Mouse (Mus musculus): Measurements from ENCODE around the gene Fibcd1. TPM values are rescaled to one million over a fixed set of nuclear protein-coding genes. Genes with fewer than 3 reads are reported as not detected.
A peak's percentile ranks its signal among the peaks of the same experiment; 100 is the strongest.

The Fibcd1 gene
- total RNA-seq, 2 experiments from 2014 or later, result 0.05 TPM; not detected in 1

DNA sequence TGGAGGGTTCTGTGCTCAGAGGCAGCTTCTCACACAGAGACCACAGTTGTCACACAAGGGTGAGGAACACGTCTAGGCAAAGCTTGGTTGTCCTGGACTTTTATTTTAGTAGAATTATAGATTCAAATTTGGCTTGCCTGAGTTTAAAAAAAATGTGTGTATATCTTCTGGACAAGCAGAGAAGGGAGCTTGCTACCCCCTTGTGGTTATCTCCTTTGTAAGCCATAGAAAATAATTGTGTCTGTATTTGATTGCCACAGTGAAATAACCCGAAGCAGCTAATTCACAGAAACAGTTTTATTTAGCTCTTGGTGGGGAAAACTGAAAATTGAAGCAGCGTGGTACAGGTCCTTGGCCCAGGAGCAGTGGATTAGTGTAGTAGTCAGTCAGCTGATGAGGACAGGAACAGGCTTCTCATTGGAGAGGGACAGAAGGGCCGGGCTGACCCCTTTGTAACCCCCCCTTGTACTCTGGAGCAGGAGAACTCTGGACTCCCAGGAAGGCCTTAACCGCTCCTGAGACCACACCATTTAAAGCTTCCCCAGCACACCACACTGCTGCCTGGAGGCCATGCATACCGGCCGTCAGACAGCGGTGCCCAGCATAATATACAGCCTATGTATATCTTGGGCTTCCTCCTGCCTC lies 62.7 kb downstream of the Fibcd1 start:
- no peak for DNase-seq
- intact Hi-C loops (cut with DNase I), result no loop called here

DNA sequence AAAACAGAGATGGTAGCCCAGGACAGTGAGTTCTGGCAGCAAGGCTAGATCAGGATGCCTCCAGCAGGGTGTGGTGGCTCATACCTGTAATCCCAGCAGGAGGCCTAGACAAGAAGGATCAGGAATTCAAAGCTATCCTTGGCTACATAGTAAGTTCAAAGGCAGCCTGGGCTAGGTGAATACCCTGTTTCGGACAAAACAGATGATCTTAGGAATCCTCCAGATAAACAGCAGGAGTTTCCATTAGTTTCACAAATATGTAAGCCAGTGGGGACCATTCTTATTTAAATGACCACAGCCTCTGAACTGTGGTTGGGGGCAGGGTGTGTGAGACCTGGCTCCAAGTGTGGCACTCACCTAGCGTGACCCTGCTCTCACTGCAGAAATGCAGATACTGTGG lies 66.5 kb downstream of the Fibcd1 start:
- DNase-seq, result no peak
- intact Hi-C loops (cut with DNase I), result no loop called here

DNA sequence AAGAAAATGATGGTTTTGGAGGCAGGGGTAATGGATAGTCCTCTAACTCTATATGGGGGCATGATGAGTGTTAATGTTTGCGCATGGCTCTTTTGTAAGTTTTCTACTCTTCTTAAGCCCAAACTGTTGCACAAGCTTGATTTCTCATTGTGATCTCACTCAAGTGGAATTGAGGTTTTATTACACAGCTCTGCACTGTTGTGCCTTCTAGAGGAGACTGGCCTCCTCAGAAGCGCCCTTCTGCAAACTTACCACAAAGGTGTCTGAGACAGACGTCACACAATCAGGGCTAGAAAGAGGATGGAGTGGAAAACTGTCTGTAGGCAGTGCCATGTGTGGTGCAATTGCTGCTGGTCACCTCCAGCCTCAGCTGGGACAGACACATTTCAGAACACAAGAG lies 69.3 kb downstream of the Fibcd1 start:
- no peak for DNase-seq
- intact Hi-C loops (cut with DNase I), result no loop called here

DNA sequence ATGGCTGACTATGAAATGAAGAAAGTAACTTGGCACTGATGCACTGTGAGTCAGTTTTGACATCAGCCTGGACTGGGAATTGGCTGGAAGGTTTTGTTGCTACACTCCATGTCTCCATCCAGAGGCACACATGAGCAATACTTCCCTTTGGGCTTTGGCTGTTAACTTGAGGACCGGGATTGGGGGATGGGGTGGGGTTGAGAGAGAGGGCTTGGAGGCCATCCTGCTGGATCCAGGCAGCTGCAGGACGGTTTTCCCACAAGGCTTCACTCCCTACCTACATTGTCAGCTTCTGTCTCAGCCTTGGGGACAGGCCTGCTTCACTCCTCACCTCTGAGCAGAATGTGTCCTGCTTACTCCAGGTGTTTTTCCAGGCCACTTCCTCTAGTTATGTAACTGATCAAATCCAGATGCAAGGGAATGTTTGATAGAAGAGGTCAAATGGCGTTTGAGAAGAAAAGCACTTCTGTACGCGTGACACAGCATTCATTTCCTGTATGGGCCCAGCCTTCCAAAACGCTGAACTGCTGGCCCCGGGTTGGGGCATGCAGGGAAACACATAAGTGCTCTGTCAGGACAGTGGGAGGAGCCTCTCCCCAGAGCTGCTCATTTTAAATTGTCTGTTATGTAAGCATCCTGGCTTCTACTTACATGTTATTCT lies 74.9 kb downstream of the Fibcd1 start:
- DNase-seq, result peak; percentile 76 to 80
- intact Hi-C loops (cut with DNase I), result no loop called here

DNA sequence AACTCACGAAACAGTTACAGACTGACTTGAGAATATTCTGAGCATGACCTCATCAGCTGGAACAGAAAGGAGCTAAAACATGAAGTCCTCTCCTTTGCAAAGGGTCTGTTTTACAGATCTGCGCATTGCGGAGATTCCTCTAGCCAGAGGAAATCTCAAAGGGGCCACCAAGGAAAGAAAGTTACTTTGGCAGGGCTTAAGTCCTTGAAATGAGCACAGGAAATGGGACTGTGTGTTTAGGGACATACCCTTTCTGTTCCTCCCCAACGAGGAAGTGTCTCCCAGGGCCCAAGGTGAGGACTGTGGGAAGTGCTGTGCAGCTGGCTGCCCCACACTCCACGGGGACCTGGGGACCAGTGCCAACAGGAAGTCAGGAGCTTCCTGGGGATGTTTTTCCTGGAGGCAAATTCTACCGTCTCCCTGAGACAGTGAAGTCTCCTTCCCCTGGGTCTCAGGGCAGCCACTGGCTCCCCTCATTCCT lies 76.1 kb downstream of the Fibcd1 start:
- intact Hi-C loops (cut with DNase I), result no loop called here
- DNase-seq, result peak; percentile 78 to 80

DNA sequence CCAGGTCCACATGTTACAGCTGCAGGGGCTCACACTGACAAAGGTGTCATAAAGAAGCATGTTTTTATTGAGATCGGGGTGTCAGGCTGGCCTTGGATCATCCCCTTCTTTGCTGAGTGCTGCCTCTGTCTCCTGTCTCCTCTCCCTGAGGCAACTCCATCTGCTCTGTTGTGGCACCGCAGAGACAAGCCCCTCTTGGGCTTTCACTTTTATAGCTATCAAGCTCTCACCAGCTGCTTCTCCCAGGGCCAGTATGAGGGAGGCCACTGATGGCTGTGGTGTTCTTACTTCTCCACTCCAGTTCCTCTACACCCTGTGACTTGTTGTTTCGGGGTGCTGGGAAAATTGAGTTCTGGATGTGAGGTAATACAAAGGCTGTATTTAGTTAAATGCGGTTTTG lies 76.7 kb downstream of the Fibcd1 start:
- DNase-seq, result no peak
- intact Hi-C loops (cut with DNase I), result no loop called here

DNA sequence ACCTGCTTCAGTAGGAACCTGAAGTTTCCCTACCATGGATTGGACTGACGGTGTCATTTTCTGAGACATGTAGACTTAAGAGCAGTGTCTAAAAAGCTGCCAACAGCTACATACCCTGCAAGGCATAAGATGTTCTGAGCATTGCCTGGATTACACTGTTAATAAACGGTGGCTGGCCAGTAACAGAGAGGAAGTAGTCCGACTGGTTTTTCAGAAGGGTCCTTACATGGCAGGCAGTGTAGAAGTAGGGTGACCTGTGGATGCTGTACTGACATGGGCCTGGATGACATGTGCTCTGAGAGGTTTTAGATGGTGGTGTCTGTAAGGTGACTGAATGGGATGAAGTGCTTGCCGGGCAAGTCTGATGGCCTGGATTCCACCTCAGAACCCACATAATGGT lies 78.0 kb downstream of the Fibcd1 start:
- no peak for DNase-seq

DNA sequence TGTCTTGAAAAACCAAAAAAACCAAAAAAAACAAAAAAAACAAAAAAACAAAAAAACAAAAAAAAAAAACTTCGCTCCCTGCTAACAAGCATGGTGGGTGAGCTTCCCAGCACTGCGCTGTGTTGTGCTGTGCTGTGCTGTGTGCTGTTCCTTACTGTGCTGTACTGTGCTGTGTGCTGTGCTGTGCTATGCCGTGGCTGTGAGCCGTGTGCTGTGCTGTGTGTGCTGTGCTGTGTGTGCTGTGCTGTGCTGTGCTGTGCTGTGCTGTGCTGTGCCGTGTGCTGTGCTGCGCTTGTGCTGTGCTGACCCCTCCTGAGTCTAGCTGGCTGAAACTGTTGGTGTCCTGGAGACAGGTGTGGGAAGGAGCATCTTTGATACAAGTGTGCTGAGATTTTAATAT lies 78.7 kb downstream of the Fibcd1 start:
- intact Hi-C loops (cut with DNase I), result no loop called here
- DNase-seq, result no peak

More for the DNA sequence above, 78.0 kb downstream of the Fibcd1 start:
- intact Hi-C loops (cut with DNase I), result no loop called here

Other genes starting within 250 kb of the Fibcd1 start
- not detected for gene Prdm12, start 206.0 kb downstream of the Fibcd1 start, total RNA-seq (2021)
- gene Exosc2, start 175.3 kb downstream of the Fibcd1 start, total RNA-seq (2021), result 1 to 10 TPM; 9.1 to 9.2 TPM
- 10 to 100 TPM; 43.1 to 45.7 TPM for gene Abl1, start 157.6 kb downstream of the Fibcd1 start, total RNA-seq (2021)
- gene Qrfp, start 35.4 kb downstream of the Fibcd1 start, total RNA-seq (2021), result not detected
- 1 to 10 TPM in 1 of 2 experiments, under 1 TPM in 1; 0.85 to 1.3 TPM for gene Lamc3, start 41.3 kb upstream of the Fibcd1 start, total RNA-seq (2021)
- gene Aif1l, start 104.1 kb upstream of the Fibcd1 start, total RNA-seq (2021), result 1 to 10 TPM; 3.8 to 5.3 TPM
- 10 to 100 TPM; 37.0 to 38.1 TPM for gene Nup214, start 128.4 kb upstream of the Fibcd1 start, total RNA-seq (2021)
- gene Fam78a, start 238.9 kb upstream of the Fibcd1 start, total RNA-seq (2021), result 10 to 100 TPM; 22.8 to 23.9 TPM
- gene Plpp7, start 249.5 kb upstream of the Fibcd1 start, total RNA-seq (2021), result 10 to 100 TPM; 26.1 to 30.9 TPM

Data from heart, postnatal 14 days (tissue).